Mouse (Mus musculus) heart, postnatal 4 days (tissue): ENCODE measurements at regions not wholly inside any gene's neighbourhood (a gene's known extent, or its start where the extent isn't known, plus 50 kb on each side); places are given as distances from the start of the nearest gene placed in this dataset.
A peak's percentile ranks its signal among the peaks of the same experiment; 100 is the strongest.

ENCODE experiments used
- DNase-seq: peaks from one replicate; pipeline ENCODE4 v3.0.0; 2021

- DNase-seq, result no peak
These were observed 120.3 kb downstream of the Gsdmc2 start for GRCm38 (mm10) chr15:63724543-63725186.

DNA sequence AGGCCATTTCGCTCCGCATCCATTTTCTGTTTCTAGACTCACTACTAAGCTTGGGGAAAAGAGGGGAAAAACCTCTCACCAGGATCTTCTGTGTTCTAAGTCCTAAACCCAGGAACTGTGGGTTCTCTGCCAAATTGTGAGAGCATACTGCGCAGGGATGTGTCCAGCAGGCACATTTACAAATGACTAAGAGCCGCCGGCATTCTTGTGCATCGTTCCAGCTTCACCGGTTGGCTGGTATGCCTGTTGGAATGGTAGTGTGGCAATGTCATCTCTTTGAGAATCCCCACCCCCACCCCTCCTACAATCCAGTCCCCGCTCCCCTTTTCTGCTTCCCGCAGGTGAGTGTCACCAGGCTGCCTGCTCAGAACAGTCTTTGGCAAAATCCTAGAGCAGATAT, 122.0 kb downstream of the Gsdmc2 start:
- peak; percentile 22 for DNase-seq

GRCm38 (mm10) chr15:63721669-63722357, 123.2 kb downstream of the Gsdmc2 start:
- peak; percentile 66 for DNase-seq

DNA sequence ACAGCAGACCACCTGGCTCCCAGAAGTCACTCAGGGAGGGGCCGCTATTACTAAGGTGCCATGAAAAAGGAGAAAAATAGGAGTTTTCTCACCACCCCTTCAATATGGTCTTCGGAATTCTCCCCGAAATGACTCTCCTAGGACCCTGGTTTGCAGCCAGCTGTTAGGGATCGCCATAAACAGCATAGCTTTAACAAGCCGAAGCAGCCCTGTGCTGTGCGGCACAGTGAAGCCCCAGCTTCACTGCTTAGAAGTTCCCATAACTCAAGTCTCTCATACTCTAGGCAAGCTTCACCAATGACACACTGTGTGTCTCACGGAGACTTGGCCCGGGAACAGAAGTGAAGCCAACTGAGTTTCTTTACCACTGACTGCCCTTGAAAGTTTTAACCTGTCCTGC, 127.2 kb downstream of the Gsdmc2 start:
- DNase-seq, result no peak

DNA sequence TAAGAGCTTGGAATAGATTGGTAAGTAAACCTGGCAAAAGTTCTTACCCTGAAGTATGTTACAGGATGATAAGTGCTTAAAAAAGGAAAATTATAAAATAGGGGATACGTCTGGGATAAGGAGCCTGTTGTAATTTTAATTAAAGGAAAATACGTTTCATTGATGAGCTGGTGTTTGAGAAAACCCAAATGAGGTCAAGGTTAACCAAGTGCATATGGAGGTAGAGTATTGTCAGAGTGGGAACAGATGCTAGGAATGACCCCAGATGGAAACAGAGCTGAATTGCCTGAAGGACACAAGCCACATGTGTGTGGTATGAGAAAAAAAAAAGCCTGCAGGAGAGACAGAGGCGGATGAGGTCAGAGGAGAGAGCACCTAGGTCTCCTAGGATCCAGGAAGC, 131.3 kb downstream of the Gsdmc2 start:
- no peak for DNase-seq

- no peak for DNase-seq
These were observed 134.6 kb downstream of the Gsdmc2 start for GRCm38 (mm10) chr15:63710381-63710780.

DNA sequence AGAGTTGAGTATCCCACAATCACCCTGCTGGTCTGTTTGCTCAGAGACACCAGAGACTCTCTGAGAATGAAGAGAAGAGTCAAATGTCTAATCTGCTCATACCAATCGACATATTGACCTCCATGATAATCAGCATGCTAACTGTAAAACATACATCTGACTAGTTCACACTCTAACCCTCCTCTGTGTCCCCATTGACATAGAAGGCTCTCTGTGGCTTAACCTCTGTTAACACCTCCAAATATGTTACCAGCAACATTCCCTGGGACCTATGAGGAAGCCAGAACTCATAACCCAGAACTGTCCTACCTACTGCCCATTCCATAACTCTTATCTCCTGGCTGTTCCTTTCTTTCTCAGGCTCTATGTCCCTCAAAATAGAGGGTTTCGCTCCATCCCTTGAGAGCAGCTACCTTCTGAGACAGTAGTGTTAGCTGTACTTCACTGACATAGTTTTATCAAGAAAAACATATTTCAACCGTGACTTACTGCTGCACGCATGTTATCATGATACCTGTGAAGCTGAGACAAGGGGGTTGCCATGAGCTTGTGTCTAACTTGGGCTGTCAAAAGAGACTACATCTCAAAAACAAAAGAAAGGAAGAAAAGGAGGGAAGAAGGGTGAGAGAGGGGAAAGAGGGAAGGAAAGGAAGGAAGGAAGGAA, 135.6 kb downstream of the Gsdmc2 start:
- DNase-seq, result no peak

DNA sequence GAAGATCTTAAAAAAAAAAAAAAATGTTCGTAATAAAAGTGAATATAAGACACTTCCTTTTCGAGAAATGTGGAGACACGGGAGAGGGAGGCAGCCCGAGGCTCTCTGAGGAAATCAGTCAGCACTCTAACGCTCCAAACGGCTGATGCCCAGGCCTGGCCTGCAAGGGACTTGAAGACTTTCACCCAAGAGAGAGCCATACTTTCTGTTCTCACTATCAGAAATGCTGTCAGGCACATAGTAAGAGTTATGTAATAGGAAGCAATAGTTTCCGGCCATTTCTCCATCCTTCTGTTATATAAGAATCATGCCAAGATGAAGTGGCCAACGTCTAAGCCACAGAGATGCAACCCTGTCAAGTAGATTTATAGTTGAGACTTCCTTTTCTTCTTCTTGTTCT, 140.3 kb downstream of the Gsdmc2 start:
- DNase-seq, result no peak

- DNase-seq, result no peak
These were observed 147.1 kb downstream of the Gsdmc2 start for GRCm38 (mm10) chr15:63697831-63698230.

DNA sequence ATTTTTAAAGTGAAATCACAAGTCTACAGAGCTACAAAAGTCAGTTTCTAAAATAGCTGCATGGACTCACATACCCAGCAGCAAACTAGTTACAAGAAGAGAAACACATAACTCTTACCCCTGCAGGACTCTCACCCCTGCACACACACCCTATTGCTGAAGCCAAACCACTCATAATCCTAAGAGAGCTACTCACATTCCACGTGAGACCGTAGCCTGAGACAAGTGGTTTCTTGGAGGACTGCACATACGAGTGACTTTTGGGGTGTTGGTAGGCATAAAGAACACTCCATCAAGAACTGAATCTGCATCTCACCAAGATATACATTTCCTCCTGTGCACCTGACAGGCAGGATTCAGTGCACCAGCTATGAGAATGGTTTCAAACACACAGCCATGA, 150.8 kb downstream of the Gsdmc2 start:
- no peak for DNase-seq

- DNase-seq, result no peak
These were observed 151.4 kb downstream of the Gsdmc2 start for GRCm38 (mm10) chr15:63693561-63693960.

- no peak for DNase-seq
These were observed 152.3 kb downstream of the Gsdmc2 start for GRCm38 (mm10) chr15:63692491-63693295.

GRCm38 (mm10) chr15:63689788-63690575, 155.0 kb downstream of the Gsdmc2 start:
- DNase-seq, result no peak

GRCm38 (mm10) chr15:63687852-63688251, 157.1 kb downstream of the Gsdmc2 start:
- no peak for DNase-seq

GRCm38 (mm10) chr15:63686954-63687562, 157.9 kb downstream of the Gsdmc2 start:
- DNase-seq, result no peak

GRCm38 (mm10) chr15:63679984-63680925, 164.7 kb downstream of the Gsdmc2 start:
- no peak for DNase-seq

DNA sequence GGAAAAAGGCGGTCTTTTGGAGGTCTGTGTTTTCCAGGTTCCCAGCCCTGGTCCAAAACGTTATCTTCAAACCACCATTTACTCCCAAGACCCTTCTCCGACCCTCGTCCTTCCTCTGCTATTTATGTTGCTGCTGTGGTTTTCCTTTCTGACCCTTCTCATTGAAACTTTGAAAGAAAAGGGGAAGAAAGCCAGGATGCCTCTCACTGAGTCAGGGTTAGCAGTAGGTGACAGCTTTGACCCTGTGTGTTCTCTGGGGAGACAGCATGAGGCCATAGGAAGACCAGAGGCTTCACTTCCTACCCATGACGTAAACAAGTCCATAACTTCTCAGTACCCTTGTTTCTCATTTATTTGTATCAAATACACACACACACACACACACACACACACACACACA, 166.1 kb downstream of the Gsdmc2 start:
- no peak for DNase-seq

GRCm38 (mm10) chr15:63675491-63676036, 169.4 kb downstream of the Gsdmc2 start:
- DNase-seq, result no peak

- no peak for DNase-seq
These were observed 170.6 kb downstream of the Gsdmc2 start for GRCm38 (mm10) chr15:63674404-63674803.

DNA sequence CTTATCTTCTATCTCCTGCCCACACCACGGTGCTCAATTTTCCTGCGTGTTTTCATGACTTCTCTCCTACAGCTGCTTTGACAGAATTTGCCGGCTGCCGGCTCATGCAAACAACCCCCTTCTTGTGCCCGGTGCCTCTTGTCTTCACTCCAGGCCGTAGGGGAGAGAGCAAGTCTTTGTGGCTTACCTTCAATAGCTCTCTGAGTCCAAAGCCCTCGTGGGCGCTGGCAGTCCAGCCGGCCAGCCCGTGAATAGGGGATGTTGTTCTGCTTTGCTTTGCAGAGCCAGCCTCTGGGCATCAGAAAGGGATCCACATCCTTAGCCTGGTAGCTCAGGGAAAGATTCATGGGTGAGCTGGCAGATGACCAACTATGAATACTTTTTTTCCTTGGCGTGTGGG, 173.9 kb downstream of the Gsdmc2 start:
- DNase-seq, result no peak
